Mouse (Mus musculus): ENCODE measurements around the gene Sult1a1. TPM values are rescaled to one million over a fixed set of nuclear protein-coding genes. Genes with fewer than 3 reads are reported as not detected.

Gene Sult1a1
- total RNA-seq, 1 experiment from 2014 or later = 0.37 TPM

DNA sequence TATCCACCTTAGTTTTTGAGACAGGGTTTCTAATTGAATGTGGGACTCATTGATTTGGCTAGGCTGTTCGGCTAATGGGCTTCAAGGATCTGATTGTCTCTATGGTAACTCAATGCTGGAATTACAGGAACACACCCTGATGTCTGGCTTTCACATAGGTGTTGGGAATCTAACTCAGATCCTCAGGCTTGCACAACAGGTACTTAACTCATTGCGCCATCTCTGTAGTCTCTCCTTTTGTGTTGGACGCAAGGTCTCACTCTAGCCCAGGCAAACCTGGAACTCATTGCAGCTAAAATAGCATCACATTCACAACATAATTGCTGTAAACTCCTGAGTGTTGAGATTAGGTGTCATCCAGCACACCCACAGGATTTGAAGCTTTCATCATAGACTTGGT lies 6.1 kb downstream of the Sult1a1 start:
- no peak for ATAC-seq (replicated peaks; ENCODE audit: low read depth, poor library complexity, severe bottlenecking)

DNA sequence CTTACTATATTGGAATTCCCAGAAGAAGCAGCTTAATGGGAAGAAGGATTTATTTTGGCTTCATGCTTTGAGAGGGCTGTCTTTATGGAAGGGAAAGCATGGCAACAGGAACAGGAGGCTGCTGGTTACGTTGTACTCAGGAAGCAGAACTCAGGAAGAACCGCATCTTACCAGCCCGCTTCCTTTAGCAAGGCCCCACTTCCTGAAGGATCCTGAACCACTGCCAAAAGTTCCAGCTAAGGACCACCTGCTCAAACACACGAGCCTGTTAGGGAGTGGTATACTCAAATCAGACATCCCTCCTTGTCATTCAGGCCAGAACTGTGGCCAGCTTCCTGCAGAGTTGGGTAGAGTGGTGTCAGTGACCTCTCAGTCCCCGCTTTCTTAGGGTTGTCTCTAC lies 7.8 kb downstream of the Sult1a1 start:
- peak; percentile 33; the same call in 1 of the 2 replicates for ATAC-seq (replicated peaks; ENCODE audit: low read depth, poor library complexity, severe bottlenecking)

DNA sequence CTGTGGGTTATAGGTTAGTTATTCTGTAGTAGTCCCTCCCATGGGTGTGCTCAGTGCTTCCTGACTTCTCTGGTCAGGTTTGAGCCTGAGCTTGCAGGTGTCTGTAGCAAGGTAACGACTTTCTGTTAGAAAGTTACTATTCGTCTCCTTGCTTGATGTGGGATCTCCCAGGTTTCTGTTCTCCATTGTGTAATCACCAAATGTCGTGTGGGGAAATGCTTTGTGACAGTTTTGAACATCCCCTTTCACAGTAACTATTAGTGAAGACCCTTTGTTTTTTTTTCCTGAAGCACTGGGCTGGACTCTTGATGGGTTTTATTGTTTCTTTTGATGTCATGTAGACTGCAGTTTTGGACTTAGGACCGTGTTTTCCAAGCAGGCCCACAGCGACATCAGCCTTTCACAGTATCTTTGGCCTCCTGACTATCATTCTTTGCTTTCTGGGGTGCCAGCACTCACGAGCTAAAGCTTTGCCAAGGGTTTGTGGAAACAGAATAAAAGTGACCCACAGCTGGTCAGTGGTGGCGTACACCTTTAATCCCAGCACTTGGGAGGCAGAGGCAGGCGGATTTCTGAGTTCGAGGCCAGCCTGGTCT lies 8.6 kb downstream of the Sult1a1 start:
- peak; percentile 42 for ATAC-seq (replicated peaks; ENCODE audit: low read depth, poor library complexity, severe bottlenecking)

DNA sequence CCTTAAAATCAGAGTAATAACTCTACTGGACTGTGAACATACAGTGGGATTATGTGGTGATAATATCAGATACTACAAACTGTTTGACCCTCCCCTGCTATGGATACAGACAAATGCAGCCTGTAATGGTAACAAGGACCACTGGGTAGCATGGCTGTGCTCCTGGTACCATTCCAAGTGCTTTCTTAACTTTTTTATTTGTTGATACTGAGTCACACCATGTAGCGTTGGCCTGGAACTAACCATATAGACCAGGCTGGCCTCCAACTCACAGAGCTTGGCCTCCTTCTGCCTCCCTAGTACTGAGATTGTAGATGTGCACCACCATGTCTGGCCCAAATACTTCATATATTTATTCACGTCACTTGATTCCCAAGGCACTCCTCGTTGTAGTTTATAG lies 11.0 kb downstream of the Sult1a1 start:
- ATAC-seq (replicated peaks; ENCODE audit: low read depth, poor library complexity, severe bottlenecking) = no peak

DNA sequence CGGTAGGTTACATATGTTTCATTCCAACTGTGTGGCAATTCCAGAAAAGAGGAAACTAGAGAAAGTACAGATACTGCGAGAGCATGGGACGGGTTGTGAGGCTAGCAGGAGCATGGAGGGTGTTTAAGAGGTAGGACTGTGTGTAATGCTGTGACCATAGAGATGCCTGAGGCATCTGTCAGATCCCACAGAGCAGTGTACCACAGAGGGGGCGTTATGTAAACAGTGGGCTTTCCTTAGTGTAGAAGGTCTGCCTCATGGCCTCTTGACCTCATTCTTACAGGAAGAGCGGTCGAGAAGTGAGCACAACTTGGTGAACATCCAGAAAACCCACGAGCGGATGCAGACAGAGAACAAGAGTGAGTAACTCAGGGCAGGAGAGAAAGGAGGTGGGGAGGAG lies 12.6 kb downstream of the Sult1a1 start:
- peak; percentile 47; the same call in 1 of the 2 replicates for ATAC-seq (replicated peaks; ENCODE audit: low read depth, poor library complexity, severe bottlenecking)

DNA sequence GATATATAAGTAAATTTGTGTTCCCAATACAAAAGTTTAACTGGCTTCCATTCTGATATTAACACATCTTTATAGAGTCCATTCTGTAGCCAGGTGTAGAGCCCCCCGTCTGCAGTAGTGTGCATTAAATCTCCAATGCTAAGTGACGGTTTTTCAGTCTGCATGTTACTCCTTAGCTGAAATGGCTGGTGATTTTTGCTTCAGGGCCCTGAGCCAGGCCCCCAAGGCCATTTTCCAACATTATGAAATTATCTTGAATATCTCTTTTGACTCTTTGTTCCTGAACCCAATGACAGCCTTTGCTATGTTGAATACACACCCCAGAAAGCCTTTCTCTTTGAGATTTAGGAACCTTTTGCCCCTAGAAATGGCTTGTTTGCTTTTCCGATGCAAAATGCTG lies 16.5 kb downstream of the Sult1a1 start:
- no peak for ATAC-seq (replicated peaks; ENCODE audit: low read depth, poor library complexity, severe bottlenecking)

DNA sequence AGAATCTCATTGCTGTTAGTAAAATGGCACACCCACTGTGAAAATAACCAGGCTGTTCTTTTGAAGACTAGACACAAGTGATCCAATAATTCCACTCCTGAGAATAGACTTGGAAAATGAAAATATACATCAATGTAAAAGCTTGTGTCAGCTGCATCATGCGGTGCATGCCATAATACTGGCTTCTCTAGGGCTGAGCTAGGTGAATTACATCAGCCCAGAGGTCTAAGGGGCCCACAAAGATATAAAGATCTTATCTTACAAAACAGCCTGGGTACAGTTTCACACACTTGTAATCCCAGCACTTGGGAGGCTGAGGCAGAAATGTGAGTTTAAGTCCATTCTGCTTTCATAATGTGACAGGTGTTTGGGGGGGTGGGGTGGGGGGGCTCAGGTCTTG lies 18.7 kb downstream of the Sult1a1 start:
- ATAC-seq (replicated peaks; ENCODE audit: low read depth, poor library complexity, severe bottlenecking) = no peak

DNA sequence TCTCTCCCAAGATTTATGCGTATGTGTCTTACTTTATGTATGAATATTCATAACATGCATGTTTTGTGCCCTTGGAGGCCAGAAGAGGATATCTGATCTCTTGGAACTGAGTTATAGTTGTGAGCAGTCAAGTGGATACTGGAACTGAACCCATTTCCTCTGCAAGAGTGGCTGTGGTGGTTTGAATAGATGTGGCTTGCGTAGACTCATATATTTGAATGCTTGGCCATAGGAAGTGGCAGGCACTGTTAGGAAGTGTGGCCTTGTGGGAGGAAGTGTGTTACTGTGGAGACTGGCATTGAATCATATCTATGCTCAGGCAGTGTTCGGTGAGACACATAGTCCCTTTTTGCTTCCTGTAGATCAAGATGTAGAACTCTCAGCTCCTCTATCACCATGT lies 20.5 kb downstream of the Sult1a1 start:
- ATAC-seq (replicated peaks; ENCODE audit: low read depth, poor library complexity, severe bottlenecking) = peak; percentile 93

DNA sequence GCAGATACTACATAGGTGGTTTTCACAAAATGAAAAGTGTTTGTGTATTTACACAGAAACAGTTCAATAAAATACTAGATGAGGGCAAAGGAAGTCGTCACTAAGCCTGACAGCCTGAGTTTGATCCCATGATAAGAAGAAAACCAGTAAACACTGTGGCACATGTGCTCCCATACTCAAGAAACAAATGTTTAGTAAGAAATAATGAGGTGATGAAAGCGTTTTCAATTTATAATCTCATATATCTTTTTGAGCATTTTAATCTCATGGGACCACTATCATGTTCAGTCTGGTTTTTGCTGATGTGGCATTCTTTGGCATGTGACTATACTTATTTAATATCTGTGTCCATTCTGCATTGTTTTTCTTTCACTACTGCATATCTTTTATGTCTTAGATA lies 22.2 kb downstream of the Sult1a1 start:
- ATAC-seq (replicated peaks; ENCODE audit: low read depth, poor library complexity, severe bottlenecking) = no peak

DNA sequence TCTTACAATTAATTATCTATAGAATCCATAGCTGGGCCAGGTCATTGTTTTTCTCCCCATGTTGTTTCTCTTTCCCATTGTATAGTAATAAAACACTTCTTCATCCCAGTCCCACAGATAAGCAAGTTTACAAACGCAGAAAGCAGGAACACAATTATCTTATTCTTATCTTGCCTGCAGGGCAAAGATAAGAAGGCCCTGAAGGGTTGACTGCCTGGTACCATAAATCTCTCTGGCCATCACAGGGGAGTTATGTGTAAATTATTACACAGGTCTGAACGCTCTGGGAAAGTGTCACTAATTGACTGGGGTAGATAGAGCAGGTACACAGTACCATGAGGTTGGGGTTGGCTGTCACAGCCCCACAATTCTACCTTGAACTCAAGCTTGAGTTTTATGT lies 25.4 kb downstream of the Sult1a1 start:
- no peak for ATAC-seq (replicated peaks; ENCODE audit: low read depth, poor library complexity, severe bottlenecking)

DNA sequence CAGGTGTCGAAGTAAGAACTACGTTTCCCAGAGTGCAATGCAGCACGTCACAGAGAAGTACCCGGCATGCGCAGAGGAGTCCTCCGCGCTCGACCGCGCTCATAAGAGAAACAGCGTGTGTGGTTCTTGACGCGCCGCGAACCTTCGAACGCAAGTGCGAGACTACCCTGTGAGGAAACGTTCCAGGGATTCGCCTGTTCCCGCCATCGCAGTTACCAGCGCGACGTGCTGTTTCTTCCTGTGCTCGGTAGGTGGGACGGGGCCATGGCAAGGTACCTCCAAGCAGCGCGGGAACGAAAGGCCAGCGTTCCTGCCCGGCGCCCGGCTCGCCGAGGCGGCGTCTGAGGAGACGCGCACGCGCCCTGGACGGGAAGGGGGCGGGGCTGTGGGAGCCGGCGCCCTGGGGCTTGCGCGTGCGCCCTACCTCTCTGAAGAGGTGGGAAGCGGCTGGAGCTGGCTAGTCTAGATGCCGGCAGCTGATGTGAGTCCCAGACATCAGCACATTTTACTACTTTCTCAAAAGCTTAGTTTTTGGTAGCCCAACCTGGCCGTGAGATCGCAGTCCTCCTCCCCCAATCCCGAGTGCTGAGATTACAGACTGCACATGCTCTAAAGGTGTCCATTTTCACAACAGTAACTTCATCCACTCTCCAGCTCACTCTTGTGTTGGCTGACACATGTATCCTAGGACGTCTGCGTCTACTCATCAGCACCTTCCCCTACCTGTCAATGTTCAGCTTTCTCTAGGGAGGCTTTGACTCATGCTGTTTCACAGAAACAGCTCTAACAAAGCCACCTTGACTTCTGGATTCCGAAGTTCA lies 26.8 kb downstream of the Sult1a1 start, which contains the start of gene Sgf29:
Gene Sgf29, plus strand, starts transcription at position 79 of the 821 bp plus-strand sequence.
- peak; percentile 89 for ATAC-seq (replicated peaks; ENCODE audit: low read depth, poor library complexity, severe bottlenecking)

DNA sequence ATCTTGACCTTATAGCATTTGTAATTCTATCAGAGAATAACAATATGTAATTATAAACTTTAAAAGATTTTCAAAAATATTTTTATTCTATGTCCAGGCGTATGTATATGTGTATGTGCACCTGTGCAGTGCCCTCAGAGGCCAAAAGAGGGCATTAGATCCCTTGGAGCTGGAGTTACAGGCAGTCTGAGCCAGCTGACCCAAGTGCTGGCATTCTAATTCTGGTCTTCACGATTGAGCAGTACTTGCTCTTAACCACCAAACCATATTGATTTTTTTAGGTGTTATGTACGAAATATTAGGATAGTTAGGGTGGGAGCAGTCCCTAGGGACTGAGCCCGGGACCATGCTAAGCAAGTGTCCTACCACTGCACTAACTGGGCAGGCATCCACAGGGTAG lies 27.7 kb downstream of the Sult1a1 start:
- no peak for ATAC-seq (replicated peaks; ENCODE audit: low read depth, poor library complexity, severe bottlenecking)

DNA sequence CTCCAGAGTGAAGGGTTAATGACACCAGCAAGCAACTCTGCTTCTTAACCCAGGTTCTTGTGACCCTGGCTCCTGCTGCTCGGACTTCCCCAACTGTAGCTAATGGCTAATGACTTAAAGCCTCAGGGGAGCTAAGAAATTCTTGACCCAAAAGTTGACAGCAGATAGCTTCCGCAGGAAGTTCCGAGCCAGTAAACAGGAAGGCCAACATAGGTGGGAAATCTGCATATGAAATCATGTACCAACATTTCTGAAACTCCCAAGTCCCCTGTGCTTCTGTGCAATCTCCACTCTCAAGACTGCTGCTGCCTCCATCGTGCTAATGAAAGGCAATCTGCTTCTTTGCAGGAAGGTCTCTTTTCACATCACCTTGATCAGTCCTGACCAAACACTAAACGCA lies 30.5 kb downstream of the Sult1a1 start:
- no peak for ATAC-seq (replicated peaks; ENCODE audit: low read depth, poor library complexity, severe bottlenecking)

DNA sequence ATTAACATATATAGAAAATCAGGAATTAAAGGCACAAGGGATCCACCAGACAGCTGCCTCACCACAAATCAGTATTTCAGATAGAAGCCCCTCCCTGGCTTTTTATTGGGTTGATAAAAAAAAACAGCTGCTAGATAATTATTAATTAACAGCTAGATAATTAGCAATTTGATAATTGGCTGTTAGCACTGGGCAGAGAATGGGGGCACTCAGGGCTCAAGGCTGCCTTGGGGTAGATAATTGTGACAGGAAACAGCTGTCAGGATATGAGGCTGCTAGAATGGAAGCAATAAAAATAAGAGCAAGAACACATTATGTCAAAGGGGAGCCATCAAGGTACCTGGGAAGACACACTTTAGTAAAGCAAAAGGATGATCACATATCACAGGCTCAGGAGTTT lies 31.3 kb downstream of the Sult1a1 start:
- ATAC-seq (replicated peaks; ENCODE audit: low read depth, poor library complexity, severe bottlenecking) = no peak

DNA sequence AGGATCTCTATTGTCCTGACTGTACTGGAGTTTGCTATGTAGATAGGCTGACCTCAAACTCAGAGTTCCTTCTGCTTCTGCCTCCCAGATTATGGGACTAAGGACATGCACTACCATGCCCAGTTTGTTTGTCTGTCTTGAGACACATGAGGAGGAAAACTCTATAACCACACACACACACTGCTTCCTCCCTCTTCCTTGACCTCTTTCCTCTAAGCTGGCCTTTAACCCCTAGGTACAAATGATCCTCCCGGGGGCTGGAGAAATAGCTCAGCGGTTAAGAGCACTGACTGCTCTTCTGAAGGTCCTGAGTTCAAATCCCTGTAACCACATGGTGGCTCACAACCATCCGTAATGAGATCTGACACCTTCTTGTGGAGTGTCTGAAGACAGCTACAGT lies 31.9 kb downstream of the Sult1a1 start:
- ATAC-seq (replicated peaks; ENCODE audit: low read depth, poor library complexity, severe bottlenecking) = no peak

DNA sequence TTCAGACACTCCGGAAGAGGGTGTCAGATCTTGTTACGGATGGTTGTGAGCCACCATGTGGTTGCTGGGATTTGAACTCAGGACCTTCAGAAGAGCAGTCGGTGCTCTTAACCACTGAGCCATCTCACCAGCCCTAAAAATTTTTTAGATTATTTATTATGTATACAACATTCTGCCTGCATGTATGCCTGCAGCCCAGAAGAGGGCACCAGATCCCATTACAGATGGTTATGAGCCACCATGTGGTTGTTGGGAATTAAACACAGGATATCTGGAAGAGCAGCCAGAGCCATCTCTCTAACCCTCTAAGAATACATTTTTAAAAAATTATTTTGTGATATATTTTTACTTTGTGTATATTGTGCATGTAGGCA lies 33.0 kb downstream of the Sult1a1 start:
- ATAC-seq (replicated peaks; ENCODE audit: low read depth, poor library complexity, severe bottlenecking) = 0 out of 2 replicates have a peak, but pooled peaks have one; percentile 17

DNA sequence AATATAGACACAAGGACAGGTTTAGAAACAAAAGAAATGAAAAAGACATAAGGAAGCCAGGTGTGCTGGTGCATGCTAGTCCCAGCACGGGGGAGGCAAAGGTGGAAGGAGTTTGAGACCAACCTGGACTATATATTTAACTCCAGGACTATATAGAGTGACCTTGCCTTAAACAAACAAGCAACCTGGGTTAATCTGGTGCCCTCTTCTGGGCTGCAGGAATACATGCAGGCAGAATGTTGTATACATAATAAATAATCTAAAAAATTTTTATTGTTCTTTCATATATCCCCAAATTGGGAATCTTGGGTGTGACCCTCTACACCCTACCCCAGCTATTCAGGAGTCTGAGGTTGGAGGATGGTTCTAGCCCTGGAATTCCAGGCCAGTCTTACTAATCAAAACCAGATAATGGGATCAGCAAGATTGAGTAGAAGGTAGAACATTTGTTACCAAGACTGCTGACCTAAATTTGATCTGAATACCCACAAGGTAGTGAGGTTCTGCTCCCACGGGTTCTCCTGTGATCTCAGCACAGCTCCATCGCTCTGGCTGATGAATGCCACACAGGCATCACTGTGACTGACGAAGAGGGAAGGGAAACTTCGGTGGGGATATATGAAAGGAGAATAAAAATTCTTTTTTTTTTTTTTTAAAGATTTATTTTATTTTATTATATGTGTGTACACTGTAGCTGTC lies 33.5 kb downstream of the Sult1a1 start:
- ATAC-seq (replicated peaks; ENCODE audit: low read depth, poor library complexity, severe bottlenecking) = no peak; the same call in 1 of the 2 replicates

DNA sequence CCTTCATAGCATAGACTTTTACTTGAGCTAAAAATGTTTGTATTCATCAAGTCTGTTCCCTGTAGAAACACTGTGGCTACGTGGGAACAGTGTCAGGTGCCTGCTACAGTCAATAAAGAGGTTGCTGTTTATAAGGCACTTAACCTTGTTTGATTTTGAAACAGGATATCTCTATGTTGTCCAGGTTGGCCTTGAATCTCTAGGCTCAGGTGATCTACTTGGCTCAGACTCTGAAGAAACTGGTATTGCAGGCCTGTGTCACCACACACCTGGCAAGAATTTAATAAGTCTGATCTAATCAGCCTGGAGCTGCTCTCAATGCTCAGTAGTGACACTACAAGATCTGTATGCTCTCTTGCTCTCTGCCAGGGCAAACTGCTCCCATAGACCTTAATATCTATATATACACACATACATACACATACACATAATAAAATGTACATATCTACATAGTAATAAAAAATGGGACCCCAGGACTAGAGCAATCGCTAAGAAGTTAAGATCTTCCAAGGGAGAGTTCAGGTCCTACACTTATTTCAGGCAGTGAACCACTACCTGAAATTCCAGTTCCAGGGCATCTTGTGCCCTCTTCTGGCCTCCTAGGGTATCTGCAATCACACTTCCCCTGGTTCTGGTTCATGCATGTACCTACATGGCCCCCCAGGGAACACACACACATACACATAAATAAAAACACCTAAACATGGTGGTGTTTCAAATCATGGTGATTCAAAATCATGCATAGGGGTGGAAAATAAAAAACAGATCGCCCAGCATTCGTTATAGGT lies 39.3 kb downstream of the Sult1a1 start:
- peak; percentile 75 for ATAC-seq (replicated peaks; ENCODE audit: low read depth, poor library complexity, severe bottlenecking)

DNA sequence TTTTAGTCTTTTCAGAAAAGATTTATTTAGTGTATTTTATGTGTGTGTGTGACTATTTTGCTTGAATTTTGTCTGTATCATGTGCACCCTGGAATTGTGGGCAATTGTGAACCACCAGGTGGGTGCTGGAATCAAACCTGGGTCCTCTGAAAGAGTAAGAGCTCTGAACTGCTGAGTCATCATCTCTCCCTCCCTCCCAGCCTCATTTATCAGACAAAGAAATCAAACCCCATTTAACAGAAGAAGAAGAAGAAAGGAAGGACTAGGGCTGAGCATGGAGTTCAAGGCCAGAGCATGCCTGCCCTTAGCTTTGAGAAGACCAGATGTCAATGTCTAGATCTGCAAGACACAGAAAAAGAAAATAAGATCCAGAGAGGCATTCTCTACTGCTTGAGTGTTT lies 40.9 kb downstream of the Sult1a1 start:
- no peak for ATAC-seq (replicated peaks; ENCODE audit: low read depth, poor library complexity, severe bottlenecking)

DNA sequence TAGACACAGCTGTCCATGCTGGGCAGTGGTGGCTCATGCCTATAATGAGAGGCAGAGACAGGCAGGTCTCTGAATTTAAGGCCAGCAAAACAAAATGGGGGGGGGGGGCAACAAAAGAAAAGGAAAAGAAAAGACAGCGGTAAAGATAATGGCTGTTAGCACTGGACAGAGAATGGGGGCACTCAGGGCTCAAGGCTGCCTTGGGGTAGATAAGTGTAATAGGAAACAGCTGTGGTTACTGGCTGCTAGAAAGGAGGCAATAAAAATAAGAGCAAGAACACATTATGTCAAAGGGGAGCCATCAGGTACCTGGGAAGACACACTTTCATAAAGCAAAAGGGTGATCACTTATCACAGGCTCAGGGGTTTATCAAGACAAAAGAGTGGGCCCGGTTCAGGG lies 43.8 kb downstream of the Sult1a1 start:
- peak; percentile 63 for ATAC-seq (replicated peaks; ENCODE audit: low read depth, poor library complexity, severe bottlenecking)

Data from common myeloid progenitor, adult 5-6 weeks (primary cell).